Mouse (Mus musculus) lung, adult 2 months (tissue): ENCODE results near the gene Mmp20. TPM values are rescaled to one million over a fixed set of nuclear protein-coding genes. Genes with fewer than 3 reads are reported as not detected.

Source experiments
- DNase-seq: peaks from one replicate; pipeline ENCODE4 v3.0.0; 2022
- H3K4me1 ChIP-seq: fragments of 200-500 bp; 2 replicates; pipeline ENCODE4 v1.6.1; 2011; ENCODE audit warnings: low read length; ENCODE audit not compliant: control insufficient read depth, insufficient read depth
- H3K4me3 ChIP-seq: fragments of 200-500 bp; replicated peaks from 2 replicates; pipeline ENCODE3; 2011; ENCODE audit warnings: low read depth, mild to moderate bottlenecking, control low read depth, low read length; ENCODE audit errors: extremely low read depth
- CTCF ChIP-seq: fragments of 200-500 bp; IDR thresholded peaks from 2 replicates; pipeline ENCODE4 v1.5.1; 2011; ENCODE audit warnings: mild to moderate bottlenecking, low read length, control low read depth; ENCODE audit not compliant: insufficient read depth
- POLR2A ChIP-seq: fragments of 200-500 bp; IDR thresholded peaks from 2 replicates; pipeline ENCODE4 v1.6.1; 2011; ENCODE audit warnings: low read depth, mild to moderate bottlenecking, control low read depth, low read length, borderline replicate concordance; ENCODE audit errors: extremely low read depth
- WGBS: fragments of 180-500 bp; shearing (Covaris S2); methylation state at CpG from one replicate; pipeline ENCODE4 v1.1.7; 2018; 5-methylcytosine and 5-hydroxymethylcytosine counted together
- polyA plus RNA-seq: library from polyadenylated mRNA; depleted of rRNA; stranded (reverse); fragments of >200 nt; gene quantifications from 2 replicates; pipeline ENCODE4 v1.2.3, GENCODE M21; 2012

Gene Mmp20
- polyA plus RNA-seq, 1 experiment, result not detected

DNA sequence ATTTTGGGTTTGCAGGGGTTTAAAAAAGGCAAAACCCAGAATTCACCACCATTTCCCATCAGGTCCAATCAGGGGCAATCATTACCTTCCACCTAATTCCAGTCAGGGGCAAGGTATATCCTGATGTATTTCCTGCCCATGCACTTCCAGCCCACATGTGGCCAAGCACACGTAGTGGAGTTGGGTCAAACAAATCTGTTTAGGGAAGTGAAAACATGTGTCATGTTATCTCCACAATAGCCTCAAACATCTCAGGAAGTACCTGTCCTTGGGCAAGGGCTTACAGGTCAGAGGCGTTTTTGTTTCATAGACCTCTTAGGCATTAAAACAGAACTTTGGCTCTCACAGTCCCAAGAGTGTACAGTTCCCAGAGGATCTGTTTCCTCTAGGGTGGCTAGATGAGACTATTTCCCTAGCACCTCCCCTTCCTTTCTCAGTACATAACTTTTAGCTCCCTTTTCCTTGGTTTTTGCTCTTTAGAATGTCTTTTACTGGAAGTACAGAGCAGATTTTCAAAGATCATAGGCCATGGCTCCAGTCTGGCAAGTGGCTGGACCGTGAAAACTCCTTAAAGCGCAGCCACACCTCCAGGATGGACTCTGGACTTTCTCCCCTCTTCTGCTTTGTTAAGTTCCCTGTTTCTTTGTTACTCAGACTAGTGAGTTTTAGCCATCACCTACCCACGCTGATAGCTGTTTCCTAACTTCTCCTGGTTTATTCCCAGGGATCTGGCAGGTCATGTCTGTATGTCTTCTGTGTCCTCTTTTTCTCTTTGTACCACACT lies 22.6 kb downstream of the Mmp20 start:
- 61% methylated on average over 5 of the region's 5 CpGs for WGBS

DNA sequence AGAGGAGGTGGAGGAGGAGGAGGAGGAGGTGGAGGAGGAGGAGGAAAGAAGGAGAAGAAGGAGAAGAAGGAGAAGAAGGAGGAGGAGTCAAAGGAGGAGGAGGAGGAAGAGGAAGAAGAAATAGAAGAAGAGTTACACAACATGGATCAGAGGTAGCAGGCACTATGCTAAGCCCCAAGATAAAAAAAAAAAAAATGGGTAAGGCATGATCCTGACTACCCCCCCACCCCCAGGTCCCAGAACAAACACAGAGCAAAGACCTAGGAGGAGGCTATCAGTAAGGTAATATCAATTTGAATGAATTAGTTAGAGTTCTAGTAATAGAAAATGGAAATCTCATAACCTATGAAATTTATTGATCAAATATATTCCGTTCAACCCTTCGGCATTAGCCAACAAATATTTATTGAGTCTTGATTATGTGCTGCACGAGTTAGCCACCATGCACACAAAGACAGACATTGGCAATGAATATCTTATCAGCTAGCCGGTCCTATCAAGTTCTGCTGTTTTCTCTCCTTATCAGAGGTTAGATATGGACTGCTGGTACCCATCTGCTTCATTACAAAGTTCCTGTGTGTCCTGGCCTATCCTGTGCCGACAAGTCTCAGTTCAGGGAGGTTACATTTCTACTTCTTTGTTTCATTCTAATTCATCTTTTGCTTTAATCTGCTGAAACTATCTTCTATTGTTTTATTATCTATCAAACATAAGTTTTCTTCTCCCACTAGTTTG lies 24.5 kb downstream of the Mmp20 start:
- no peak for TF ChIP-seq CTCF
- no peak for TF ChIP-seq POLR2A
- no peak overlapping the region for H3K4me3 ChIP-seq
- DNase-seq, result no peak
- 56% methylated on average over 5 of the region's 5 CpGs for WGBS
- H3K4me1 ChIP-seq, result no peaks in the 10 kb centered on the region

More for the DNA sequence above, 22.6 kb downstream of the Mmp20 start:
- no peak for TF ChIP-seq CTCF
- no peak for TF ChIP-seq POLR2A
- Histone ChIP-seq H3K4me3 (no peak overlapping the region), H3K4me1 (no peaks in the 10 kb centered on the region)
- DNase-seq, result no peak

DNA sequence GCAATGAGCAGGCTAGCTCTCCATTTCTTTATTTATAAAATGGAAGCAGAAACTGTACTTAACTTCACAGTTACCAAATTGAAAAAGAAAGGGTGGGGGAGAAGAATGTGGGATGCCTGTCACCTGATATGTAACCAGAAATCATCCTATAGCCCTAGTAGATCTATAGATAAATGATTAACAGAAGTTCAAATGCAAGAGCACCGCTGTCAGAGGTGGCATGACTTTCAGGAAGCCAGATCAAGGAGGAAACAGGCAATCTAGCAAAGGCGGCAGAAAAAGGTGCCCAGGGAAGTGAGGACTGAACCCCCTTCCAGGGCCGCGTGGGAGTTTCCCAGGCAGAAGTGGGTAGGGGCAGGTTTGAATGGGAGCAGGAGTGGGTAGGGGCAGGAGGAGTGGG lies 29.9 kb downstream of the Mmp20 start:
- no peak for TF ChIP-seq POLR2A
- no peak for TF ChIP-seq CTCF
- H3K4me1 ChIP-seq, result no peaks in the 10 kb centered on the region
- WGBS, result 60% methylated on average over 4 of the region's 4 CpGs
- no peak overlapping the region for H3K4me3 ChIP-seq
- no peak for DNase-seq

DNA sequence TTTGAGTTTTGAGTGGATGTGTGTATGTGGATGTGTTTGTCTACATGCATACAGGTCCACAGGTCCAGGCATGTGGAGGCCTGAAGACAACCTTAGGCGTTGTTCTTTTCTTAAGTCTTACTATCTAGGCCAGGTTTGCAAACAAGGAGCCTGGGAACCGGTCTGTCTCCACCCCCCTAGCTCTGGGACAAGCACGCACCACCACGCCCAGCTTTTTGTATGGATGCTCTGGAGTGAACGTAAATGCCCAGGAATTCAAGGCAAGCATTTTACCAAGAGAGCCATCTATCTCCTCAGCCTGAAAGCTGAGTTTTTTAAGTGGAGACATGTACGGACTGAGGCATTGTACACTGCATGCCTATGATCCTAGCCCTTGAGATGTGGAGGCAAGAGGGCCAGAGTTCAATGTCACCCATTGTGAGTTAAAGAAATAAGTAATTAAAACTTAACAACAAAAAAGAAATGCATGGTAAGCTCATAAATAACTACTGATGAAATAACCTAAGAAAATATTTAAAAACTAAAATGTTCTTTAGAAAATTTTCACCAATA lies 31.5 kb downstream of the Mmp20 start:
- no peak for DNase-seq
- TF ChIP-seq CTCF (no peak), POLR2A (no peak)
- no peak overlapping the region for H3K4me3 ChIP-seq
- WGBS, result 75% methylated on average over 6 of the region's 6 CpGs
- no peaks in the 10 kb centered on the region for H3K4me1 ChIP-seq

DNA sequence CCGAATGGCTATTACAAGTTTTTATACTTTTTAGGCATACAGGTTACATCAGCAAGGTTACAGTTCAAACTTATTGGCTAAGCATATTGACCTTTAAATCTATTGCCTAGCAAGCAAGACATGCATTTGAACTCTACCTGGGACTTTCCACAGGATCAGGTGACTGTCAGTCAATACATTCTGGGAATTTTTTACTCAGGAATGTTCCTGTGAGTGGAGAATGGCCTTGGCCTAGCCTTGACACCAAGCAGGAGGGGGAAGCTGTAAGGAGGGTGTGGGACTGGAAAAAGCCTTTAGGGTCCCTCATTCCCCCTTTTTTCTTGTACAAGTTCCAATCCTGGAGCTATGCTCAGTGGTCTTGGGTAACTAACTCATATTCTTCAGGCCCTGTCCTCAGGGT lies 33.3 kb downstream of the Mmp20 start:
- DNase-seq, result no peak
- TF ChIP-seq POLR2A (no peak), CTCF (no peak)
- WGBS, result 98% methylated on average over 1 of the region's 1 CpGs
- Histone ChIP-seq H3K4me1 (no peaks in the 10 kb centered on the region), H3K4me3 (no peak overlapping the region)

DNA sequence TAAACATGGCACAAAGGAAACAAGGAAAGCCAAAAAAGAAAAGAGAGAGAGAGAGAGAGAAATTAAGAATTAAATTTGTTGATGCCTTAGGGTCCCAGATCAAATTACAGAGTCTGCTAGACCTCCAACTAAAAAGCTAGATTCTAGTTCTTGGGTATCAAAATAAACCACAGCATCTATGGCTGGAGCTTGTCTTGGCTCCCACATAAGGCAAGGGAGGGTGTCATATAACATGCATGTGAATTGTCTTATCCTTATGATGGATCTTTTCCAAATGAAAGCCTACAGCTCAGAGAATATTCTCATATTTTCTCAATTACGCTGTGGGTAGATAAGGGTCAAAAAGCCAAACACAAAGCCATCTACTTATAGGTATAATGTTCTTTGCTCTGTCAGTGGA lies 41.6 kb downstream of the Mmp20 start:
- WGBS, result 76% methylated on average over 1 of the region's 1 CpGs
- Histone ChIP-seq H3K4me1 (no peaks in the 10 kb centered on the region), H3K4me3 (no peak overlapping the region)
- TF ChIP-seq CTCF (no peak), POLR2A (no peak)
- DNase-seq, result no peak

DNA sequence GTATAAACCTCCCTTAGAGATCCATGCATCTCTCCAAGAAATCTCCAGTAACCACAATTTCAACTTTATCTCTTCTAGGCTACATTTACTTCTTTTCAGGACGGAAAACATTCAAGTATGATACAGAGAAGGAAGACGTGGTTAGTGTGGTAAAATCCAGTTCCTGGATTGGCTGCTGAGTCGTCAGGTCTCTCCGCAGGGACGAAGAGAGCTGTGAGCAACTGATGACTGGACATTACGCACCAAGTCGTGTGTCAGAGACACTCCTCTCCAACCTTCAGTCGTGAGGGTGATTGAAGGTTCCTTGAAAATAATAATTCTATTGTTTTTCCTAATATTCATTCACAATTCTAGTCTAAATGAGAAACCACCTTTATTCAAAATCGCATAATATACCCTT lies 45.0 kb downstream of the Mmp20 start:
- Histone ChIP-seq H3K4me3 (no peak overlapping the region), H3K4me1 (no peaks in the 10 kb centered on the region)
- WGBS, result 68% methylated on average over 9 of the region's 9 CpGs
- DNase-seq, result no peak
- TF ChIP-seq POLR2A (no peak), CTCF (no peak)

DNA sequence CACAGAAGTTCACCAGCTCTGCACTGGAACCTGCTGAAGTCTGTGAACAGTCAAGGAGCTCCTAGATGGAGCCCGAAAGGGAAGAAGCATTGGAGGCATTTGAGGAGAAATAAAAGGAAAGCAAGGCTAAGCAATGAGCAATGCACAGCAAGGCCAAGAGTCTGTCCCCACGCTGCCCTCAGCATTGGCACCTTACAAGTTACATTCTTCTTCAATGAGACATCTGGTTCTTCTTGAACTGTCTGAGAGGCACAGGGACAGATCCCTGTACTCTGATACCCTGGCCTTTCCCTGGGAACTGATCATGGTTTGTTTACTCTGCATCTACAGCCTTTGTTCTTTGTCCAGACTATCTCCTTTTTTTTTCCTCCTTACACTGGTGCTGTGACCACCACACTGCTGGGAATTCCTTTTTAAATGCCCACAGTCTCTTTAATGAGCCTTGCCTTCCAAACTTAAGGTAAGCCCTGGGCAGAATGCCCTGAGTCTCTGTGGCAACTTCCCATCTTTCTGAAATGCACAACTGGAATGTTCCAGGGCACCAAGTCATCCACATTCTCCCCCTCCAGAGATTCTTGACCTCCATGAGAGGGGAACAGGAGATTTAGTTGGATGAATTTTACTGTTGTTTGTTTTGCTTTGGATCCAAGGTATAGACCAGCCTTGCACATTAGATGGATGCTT lies 50.3 kb downstream of the Mmp20 start:
- WGBS, result 63% methylated on average over 2 of the region's 2 CpGs
- DNase-seq, result no peak
- TF ChIP-seq POLR2A (no peak), CTCF (no peak)

DNA sequence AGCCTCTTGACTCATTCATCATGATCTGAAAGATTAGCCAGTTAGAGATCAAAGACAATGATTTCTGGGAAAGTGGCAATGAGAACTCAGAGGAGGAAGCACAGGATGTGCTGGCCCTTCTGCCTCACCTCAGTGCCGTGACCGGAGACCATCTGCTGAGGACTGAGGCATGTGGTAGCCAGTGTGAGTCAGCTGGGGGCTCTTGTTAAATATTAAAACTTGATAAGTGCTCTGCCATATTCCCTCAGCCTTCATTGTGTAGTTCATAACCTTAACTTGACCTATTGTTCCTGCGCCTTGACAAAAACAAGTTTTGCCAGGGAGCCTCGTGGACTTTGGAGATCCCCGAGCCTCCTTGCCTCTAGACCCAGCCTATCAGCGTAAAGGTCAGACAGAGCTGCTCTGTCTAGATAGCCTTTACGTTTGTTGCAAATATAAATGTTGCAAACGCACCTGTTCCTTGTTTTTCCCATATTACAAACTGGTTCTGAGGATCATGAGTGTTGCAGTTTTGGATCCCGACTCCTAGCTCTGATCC lies 54.1 kb downstream of the Mmp20 start:
- WGBS, result 73% methylated on average over 9 of the region's 9 CpGs
- TF ChIP-seq CTCF (no peak), POLR2A (no peak)
- DNase-seq, result no peak
- Histone ChIP-seq H3K4me1 (no peaks in the 10 kb centered on the region), H3K4me3 (no peak overlapping the region)

More for the DNA sequence above, 50.3 kb downstream of the Mmp20 start:
- Histone ChIP-seq H3K4me3 (no peak overlapping the region), H3K4me1 (no peaks in the 10 kb centered on the region)
